Mouse (Mus musculus): ENCODE results near the gene Nars2. TPM values are rescaled to one million over a fixed set of nuclear protein-coding genes. Genes with fewer than 3 reads are reported as not detected.

The Nars2 gene
- 3.5 TPM in 2 replicates for polyA plus RNA-seq (2012)

GRCm38 (mm10) chr7:96951281-96952051 lies at the start of gene Nars2:
TSS of gene Nars2 (plus strand) at chr7:96951505.

GRCm38 (mm10) chr7:97081242-97081958 lies 130.1 kb downstream of the Nars2 start, which contains the start of gene Gab2:
TSS of gene Gab2 (plus strand) at chr7:97081586.

Other genes with a start within 250 kb of the Nars2 start
- 4.2 and 5.9 TPM in 2 replicates for gene Gab2, start 130.1 kb downstream of the Nars2 start, polyA plus RNA-seq (2012)

All from megakaryocyte-erythroid progenitor cell, adult 5 weeks (primary cell).